Mouse (Mus musculus): Measurements from ENCODE around the gene Bcor. TPM values are rescaled to one million over a fixed set of nuclear protein-coding genes. Genes with fewer than 3 reads are reported as not detected.
A peak's percentile ranks its signal among the peaks of the same experiment; 100 is the strongest.

Gene Bcor
- polyA plus RNA-seq, 1 experiment, result 6.4 TPM

- 92% methylated on average over 2 of the region's 2 CpGs for WGBS
- Histone ChIP-seq H3K4me3 (ENCODE audit: insufficient read depth, low read depth, low read length) (no peak overlapping the region), H3K36me3 (ENCODE audit: control insufficient read depth, insufficient read depth, low read length) (no peaks in the 10 kb centered on the region), H3K27ac (ENCODE audit: insufficient read depth, low read depth, low read length) (no peak overlapping the region), H3K4me1 (ENCODE audit: control insufficient read depth, insufficient read depth, low read length) (peaks cover 2% of the 10 kb centered on the region; the same call in 1 of the 2 replicates), H3K27me3 (replicated peaks; ENCODE audit: control insufficient read depth, insufficient read depth, low read length) (no peaks in the 10 kb centered on the region)
- no peak for DNase-seq
- TF ChIP-seq POLR2A (IDR thresholded peaks at IDR 0.05; ENCODE audit: low read depth, low read length) (no peak), CTCF (conservative IDR thresholded peaks at IDR 0.05; ENCODE audit: insufficient read depth, insufficient read length, low read depth, low read length) (no peak)
Observed at GRCm38 (mm10) chrX:12146263-12146662, 13.9 kb downstream of the Bcor start.

DNA sequence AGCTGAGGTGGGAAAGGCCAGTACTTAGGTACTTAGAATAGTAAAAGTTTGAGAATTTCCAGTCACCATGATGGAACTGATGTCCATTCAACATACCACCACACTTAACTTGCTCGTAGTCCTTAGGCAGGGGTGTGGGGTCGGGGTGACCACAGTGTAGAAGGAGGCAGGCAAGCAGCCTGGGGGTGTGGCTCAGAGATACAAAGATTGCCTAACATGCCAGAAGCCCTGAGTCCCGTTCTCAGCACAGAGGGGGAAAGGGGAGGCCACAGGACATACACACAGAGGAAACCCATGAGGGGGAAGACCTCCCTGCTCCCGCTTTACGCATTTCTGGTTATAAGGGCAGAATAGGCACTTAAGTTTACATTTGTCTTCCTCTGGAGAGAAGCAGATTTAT lies 17.3 kb downstream of the Bcor start:
- no peak for DNase-seq
- no peak overlapping the region for H3K27ac ChIP-seq (ENCODE audit: insufficient read depth, low read depth, low read length)
- TF ChIP-seq POLR2A (IDR thresholded peaks at IDR 0.05; ENCODE audit: low read depth, low read length), result no peak
- TF ChIP-seq CTCF (conservative IDR thresholded peaks at IDR 0.05; ENCODE audit: insufficient read depth, insufficient read length, low read depth, low read length), result no peak
- WGBS, result 87% methylated on average over 5 of the region's 5 CpGs
- H3K36me3 ChIP-seq (ENCODE audit: control insufficient read depth, insufficient read depth, low read length), result no peaks in the 10 kb centered on the region
- no peaks in the 10 kb centered on the region for H3K4me1 ChIP-seq (ENCODE audit: control insufficient read depth, insufficient read depth, low read length)
- H3K4me3 ChIP-seq (ENCODE audit: insufficient read depth, low read depth, low read length), result no peak overlapping the region
- no peaks in the 10 kb centered on the region for H3K27me3 ChIP-seq (replicated peaks; ENCODE audit: control insufficient read depth, insufficient read depth, low read length)

- Histone ChIP-seq H3K27ac (ENCODE audit: insufficient read depth, low read depth, low read length) (no peak overlapping the region), H3K4me1 (ENCODE audit: control insufficient read depth, insufficient read depth, low read length) (no peaks in the 10 kb centered on the region), H3K4me3 (ENCODE audit: insufficient read depth, low read depth, low read length) (peak overlapping the region; percentile 9), H3K27me3 (replicated peaks; ENCODE audit: control insufficient read depth, insufficient read depth, low read length) (no peaks in the 10 kb centered on the region), H3K36me3 (ENCODE audit: control insufficient read depth, insufficient read depth, low read length) (no peaks in the 10 kb centered on the region)
- DNase-seq, result no peak
- WGBS, result 23% methylated on average over 44 of the region's 51 CpGs
- no peak for TF ChIP-seq CTCF (conservative IDR thresholded peaks at IDR 0.05; ENCODE audit: insufficient read depth, insufficient read length, low read depth, low read length)
- TF ChIP-seq POLR2A (IDR thresholded peaks at IDR 0.05; ENCODE audit: low read depth, low read length), result no peak
Observed at GRCm38 (mm10) chrX:12140086-12140740, 19.9 kb downstream of the Bcor start.

GRCm38 (mm10) chrX:12138266-12138665 lies 21.9 kb downstream of the Bcor start:
- no peak overlapping the region for H3K4me3 ChIP-seq (ENCODE audit: insufficient read depth, low read depth, low read length)
- DNase-seq, result no peak
- H3K36me3 ChIP-seq (ENCODE audit: control insufficient read depth, insufficient read depth, low read length), result no peaks in the 10 kb centered on the region
- WGBS, result 77% methylated on average over 7 of the region's 7 CpGs
- 0 out of 2 replicates have a peak, but pooled peaks cover 3% of the 10 kb centered on the region for H3K4me1 ChIP-seq (ENCODE audit: control insufficient read depth, insufficient read depth, low read length)
- TF ChIP-seq POLR2A (IDR thresholded peaks at IDR 0.05; ENCODE audit: low read depth, low read length) (no peak), CTCF (conservative IDR thresholded peaks at IDR 0.05; ENCODE audit: insufficient read depth, insufficient read length, low read depth, low read length) (no peak)
- no peaks in the 10 kb centered on the region for H3K27me3 ChIP-seq (replicated peaks; ENCODE audit: control insufficient read depth, insufficient read depth, low read length)
- no peak overlapping the region for H3K27ac ChIP-seq (ENCODE audit: insufficient read depth, low read depth, low read length)

- DNase-seq, result no peak
- Histone ChIP-seq H3K36me3 (ENCODE audit: control insufficient read depth, insufficient read depth, low read length) (no peaks in the 10 kb centered on the region), H3K4me1 (ENCODE audit: control insufficient read depth, insufficient read depth, low read length) (0 out of 2 replicates have a peak, but pooled peaks cover 3% of the 10 kb centered on the region), H3K4me3 (ENCODE audit: insufficient read depth, low read depth, low read length) (peak overlapping the region; percentile 25; the same call in 1 of the 2 replicates), H3K27ac (ENCODE audit: insufficient read depth, low read depth, low read length) (no peak overlapping the region), H3K27me3 (replicated peaks; ENCODE audit: control insufficient read depth, insufficient read depth, low read length) (no peaks in the 10 kb centered on the region)
- WGBS, result 51% methylated on average over 25 of the region's 25 CpGs
- TF ChIP-seq CTCF (conservative IDR thresholded peaks at IDR 0.05; ENCODE audit: insufficient read depth, insufficient read length, low read depth, low read length), result no peak
- no peak for TF ChIP-seq POLR2A (IDR thresholded peaks at IDR 0.05; ENCODE audit: low read depth, low read length)
Observed at GRCm38 (mm10) chrX:12137121-12137521, 23.0 kb downstream of the Bcor start.

DNA sequence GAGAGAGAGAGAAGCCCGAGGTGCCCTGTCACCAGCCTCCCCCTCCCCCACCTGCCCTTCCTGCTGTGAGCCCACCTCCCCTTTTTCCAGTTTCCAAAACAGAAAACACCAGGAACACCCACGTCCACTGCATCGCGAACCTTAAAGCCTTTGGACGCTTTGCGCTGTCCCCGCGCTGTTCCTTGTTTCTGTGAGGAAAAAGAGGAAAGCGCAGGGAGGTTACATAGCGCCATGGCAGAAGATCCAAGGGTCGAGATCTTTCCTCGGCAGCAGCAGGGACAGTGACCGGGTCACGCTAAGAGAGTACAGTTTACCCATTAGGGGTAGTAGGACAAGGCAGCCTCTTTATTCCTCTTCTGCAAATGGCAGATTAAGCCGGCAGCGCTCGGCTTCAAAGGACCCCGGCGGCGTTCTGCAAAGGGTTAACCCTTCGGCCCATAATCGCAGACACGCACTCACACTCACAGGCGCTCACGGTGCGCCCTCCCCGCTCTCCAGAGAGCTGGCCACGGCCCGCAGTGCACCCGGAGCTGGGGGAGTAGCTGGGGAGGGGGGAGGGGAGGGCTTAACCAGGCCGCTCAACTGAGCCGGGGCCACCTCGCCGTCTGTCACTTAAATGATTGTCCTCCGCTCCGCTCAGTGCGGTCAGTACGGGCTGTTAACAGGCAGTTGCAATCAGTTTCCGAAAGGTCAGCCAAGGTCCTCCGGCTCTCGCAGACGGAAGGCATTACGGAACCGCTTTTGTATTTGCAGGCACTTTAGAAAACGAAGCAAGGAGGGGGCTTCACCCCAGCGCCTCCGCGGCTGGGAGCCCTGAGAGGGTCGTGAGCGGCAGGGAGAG lies 23.7 kb downstream of the Bcor start:
- no peak for TF ChIP-seq CTCF (conservative IDR thresholded peaks at IDR 0.05; ENCODE audit: insufficient read depth, insufficient read length, low read depth, low read length)
- no peak for TF ChIP-seq POLR2A (IDR thresholded peaks at IDR 0.05; ENCODE audit: low read depth, low read length)
- Histone ChIP-seq H3K36me3 (ENCODE audit: control insufficient read depth, insufficient read depth, low read length) (no peaks in the 10 kb centered on the region), H3K4me1 (ENCODE audit: control insufficient read depth, insufficient read depth, low read length) (0 out of 2 replicates have a peak, but pooled peaks cover 3% of the 10 kb centered on the region), H3K27ac (ENCODE audit: insufficient read depth, low read depth, low read length) (no peak overlapping the region), H3K27me3 (replicated peaks; ENCODE audit: control insufficient read depth, insufficient read depth, low read length) (no peaks in the 10 kb centered on the region), H3K4me3 (ENCODE audit: insufficient read depth, low read depth, low read length) (peak overlapping the region; percentile 25)
- WGBS, result 4% methylated on average over 48 of the region's 50 CpGs
- peak; percentile 70 for DNase-seq
